Mouse (Mus musculus): Measurements from ENCODE around the gene Tnf. TPM values are rescaled to one million over a fixed set of nuclear protein-coding genes. Genes with fewer than 3 reads are reported as not detected.

Tnf gene
- polyA plus RNA-seq, 1 experiment from 2014 or later: 0.26 TPM

- no peak for DNase-seq (ENCODE audit: low spot score, missing footprints)
- peaks cover 26% of the 10 kb centered on the region for H3K27me3 ChIP-seq (ENCODE audit: control insufficient read depth, insufficient read depth, low read length)
- H3K4me2 ChIP-seq: peak overlapping the region; percentile 40
- H3K4me3 ChIP-seq (ENCODE audit: low read depth, low read length): peak overlapping the region; percentile 23
- no peaks in the 10 kb centered on the region for H3K36me3 ChIP-seq (ENCODE audit: control insufficient read depth, insufficient read depth, low read length)
- no peak for ATAC-seq (ENCODE audit: low FRiP score)
- H3K9me3 ChIP-seq (ENCODE audit: control insufficient read depth, low read length): no peaks in the 10 kb centered on the region
- no peak overlapping the region for H3K27ac ChIP-seq (ENCODE audit: low read depth, low read length)
- no peak overlapping the region for H3K9ac ChIP-seq (ENCODE audit: low read length)
- 40% methylated on average over 9 of the region's 9 CpGs for WGBS
- peaks cover 4% of the 10 kb centered on the region; the same call in 1 of the 2 replicates for H3K4me1 ChIP-seq (ENCODE audit: control insufficient read depth, insufficient read depth, low read length)
Measured at GRCm38 (mm10) chr17:35196321-35196641, 5.5 kb downstream of the Tnf start.

DNA sequence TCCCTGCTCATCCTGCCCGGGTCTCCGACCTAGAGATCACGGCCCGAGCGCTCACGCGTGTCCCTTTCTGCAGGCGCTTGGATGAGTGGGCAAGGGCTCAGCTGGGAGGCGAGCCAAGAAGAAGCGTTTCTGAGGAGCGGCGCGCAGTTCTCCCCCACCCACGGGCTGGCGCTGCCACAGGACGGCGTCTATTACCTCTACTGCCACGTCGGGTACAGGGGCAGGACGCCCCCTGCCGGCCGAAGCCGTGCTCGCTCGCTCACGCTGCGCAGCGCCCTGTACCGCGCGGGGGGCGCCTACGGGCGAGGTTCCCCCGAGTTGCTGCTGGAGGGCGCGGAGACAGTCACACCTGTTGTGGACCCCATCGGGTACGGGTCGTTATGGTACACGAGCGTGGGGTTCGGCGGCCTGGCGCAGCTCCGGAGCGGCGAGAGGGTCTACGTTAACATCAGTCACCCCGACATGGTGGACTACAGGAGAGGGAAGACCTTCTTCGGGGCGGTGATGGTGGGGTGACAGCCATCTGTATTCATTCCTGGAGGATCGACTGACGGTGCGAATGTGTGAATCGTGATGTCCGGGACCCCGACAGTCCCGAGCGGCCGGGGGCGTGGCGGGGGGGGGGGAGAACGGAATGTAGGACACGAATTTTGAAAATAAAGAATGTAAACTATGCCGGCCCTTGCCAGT is 6.0 kb downstream of the Tnf start:
- peaks cover 4% of the 10 kb centered on the region; the same call in 1 of the 2 replicates for H3K4me1 ChIP-seq (ENCODE audit: control insufficient read depth, insufficient read depth, low read length)
- peak overlapping the region; percentile 23 for H3K4me3 ChIP-seq (ENCODE audit: low read depth, low read length)
- H3K36me3 ChIP-seq (ENCODE audit: control insufficient read depth, insufficient read depth, low read length): no peaks in the 10 kb centered on the region
- 2% methylated on average over 66 of the region's 66 CpGs for WGBS
- DNase-seq (ENCODE audit: low spot score, missing footprints) (peak; percentile 98), ATAC-seq (ENCODE audit: low FRiP score) (peak; percentile 73)
- no peaks in the 10 kb centered on the region for H3K9me3 ChIP-seq (ENCODE audit: control insufficient read depth, low read length)
- H3K27me3 ChIP-seq (ENCODE audit: control insufficient read depth, insufficient read depth, low read length): peaks cover 26% of the 10 kb centered on the region
- peak overlapping the region; percentile 10; the same call in 1 of the 2 replicates for H3K9ac ChIP-seq (ENCODE audit: low read length)
- peak overlapping the region; percentile 40 for H3K4me2 ChIP-seq
- H3K27ac ChIP-seq (ENCODE audit: low read depth, low read length): no peak overlapping the region

DNA sequence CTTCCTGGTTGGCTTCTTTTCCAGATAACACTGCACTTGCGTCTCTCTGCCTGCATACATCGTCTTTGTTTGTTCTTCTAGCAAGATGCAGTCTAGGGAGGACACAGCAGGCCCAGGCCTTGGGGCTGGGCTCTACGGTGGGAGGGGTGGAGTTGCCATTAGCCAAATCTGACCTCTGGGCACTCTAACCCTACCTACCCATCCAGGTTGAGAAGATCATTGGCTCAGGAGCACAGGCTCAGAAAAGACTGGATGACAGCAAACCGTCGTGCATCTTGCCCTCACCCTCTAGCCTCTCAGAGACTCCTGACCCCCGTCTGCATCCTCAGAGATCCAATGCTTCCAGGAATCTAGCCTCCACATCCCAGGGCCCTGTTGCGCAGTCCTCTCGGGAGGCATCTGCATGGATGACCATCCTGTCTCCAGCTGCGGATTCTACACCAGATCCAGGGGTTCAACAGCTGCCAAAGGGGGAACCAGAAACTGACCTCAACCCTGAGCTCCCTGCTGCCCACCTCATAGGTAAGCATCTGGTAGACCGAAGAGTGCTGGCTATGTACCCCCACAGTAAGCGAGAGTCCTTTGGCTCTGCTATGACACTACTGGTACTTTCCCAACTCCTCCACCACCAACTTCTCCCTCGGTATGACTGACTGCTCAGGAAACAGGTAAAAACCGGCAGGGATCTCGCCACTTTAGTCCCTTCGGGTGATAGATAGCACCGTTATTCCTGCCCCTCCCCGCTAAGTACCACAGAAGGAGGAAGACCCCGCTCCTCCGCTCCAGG is 6.8 kb downstream of the Tnf start:
- WGBS: 45% methylated on average over 19 of the region's 19 CpGs
- no peaks in the 10 kb centered on the region for H3K36me3 ChIP-seq (ENCODE audit: control insufficient read depth, insufficient read depth, low read length)
- H3K4me3 ChIP-seq (ENCODE audit: low read depth, low read length): peak overlapping the region; percentile 23
- no peaks in the 10 kb centered on the region for H3K9me3 ChIP-seq (ENCODE audit: control insufficient read depth, low read length)
- peaks cover 26% of the 10 kb centered on the region for H3K27me3 ChIP-seq (ENCODE audit: control insufficient read depth, insufficient read depth, low read length)
- peak overlapping the region; percentile 10; the same call in 1 of the 2 replicates for H3K9ac ChIP-seq (ENCODE audit: low read length)
- H3K4me1 ChIP-seq (ENCODE audit: control insufficient read depth, insufficient read depth, low read length): peaks cover 4% of the 10 kb centered on the region; the same call in 1 of the 2 replicates
- H3K4me2 ChIP-seq: peak overlapping the region; percentile 40
- ATAC-seq (ENCODE audit: low FRiP score) (no peak), DNase-seq (ENCODE audit: low spot score, missing footprints) (peak; percentile 90)
- H3K27ac ChIP-seq (ENCODE audit: low read depth, low read length): no peak overlapping the region

- ATAC-seq (ENCODE audit: low FRiP score) (no peak), DNase-seq (ENCODE audit: low spot score, missing footprints) (no peak)
- H3K4me3 ChIP-seq (ENCODE audit: low read depth, low read length): no peak within 1 kb of the TSS
- H3K4me2 ChIP-seq: peak within 1 kb of the TSS; percentile 40; the same call in 1 of the 2 replicates
- no peaks in the 10 kb centered on the region for H3K36me3 ChIP-seq (ENCODE audit: control insufficient read depth, insufficient read depth, low read length)
- 63% methylated on average over 28 of the region's 28 CpGs for WGBS
- peaks cover 26% of the 10 kb centered on the region for H3K27me3 ChIP-seq (ENCODE audit: control insufficient read depth, insufficient read depth, low read length)
- no peak within 1 kb of the TSS for H3K27ac ChIP-seq (ENCODE audit: low read depth, low read length)
- peaks cover 4% of the 10 kb centered on the region; the same call in 1 of the 2 replicates for H3K4me1 ChIP-seq (ENCODE audit: control insufficient read depth, insufficient read depth, low read length)
- no peaks in the 10 kb centered on the region for H3K9me3 ChIP-seq (ENCODE audit: control insufficient read depth, low read length)
- no peak within 1 kb of the TSS for H3K9ac ChIP-seq (ENCODE audit: low read length)
Measured at GRCm38 (mm10) chr17:35193881-35194843, 7.6 kb downstream of the Tnf start, which contains the start of gene Ltb. Gene Ltb (plus strand): TSS chr17:35194439.

DNA sequence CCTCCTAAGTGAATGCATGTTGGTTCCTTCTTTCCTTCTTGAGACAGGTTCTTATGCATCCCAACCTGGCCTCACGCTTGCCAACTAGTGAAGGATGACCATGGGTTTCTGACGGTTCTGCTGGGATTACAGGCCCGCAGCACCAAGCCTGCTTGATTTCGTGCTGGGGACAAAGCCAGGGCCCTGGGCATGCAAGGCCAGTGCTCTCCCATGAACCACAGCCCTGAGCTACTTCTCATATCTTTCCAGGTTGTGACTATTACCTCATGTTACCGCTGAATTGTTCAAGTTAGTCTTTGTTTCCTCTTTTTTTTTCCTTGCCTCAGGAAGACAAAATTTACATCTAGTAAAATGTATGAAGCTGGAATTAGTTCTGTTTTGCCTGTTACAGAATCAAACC is 8.9 kb downstream of the Tnf start:
- WGBS: 85% methylated on average over 5 of the region's 5 CpGs
- Histone ChIP-seq H3K9me3 (ENCODE audit: control insufficient read depth, low read length) (no peaks in the 10 kb centered on the region), H3K9ac (ENCODE audit: low read length) (no peak overlapping the region), H3K36me3 (ENCODE audit: control insufficient read depth, insufficient read depth, low read length) (no peaks in the 10 kb centered on the region), H3K27me3 (ENCODE audit: control insufficient read depth, insufficient read depth, low read length) (peaks cover 26% of the 10 kb centered on the region), H3K4me2 (no peak overlapping the region), H3K4me1 (ENCODE audit: control insufficient read depth, insufficient read depth, low read length) (peaks cover 4% of the 10 kb centered on the region; the same call in 1 of the 2 replicates), H3K4me3 (ENCODE audit: low read depth, low read length) (no peak overlapping the region), H3K27ac (ENCODE audit: low read depth, low read length) (no peak overlapping the region)
- DNase-seq (ENCODE audit: low spot score, missing footprints) (no peak), ATAC-seq (ENCODE audit: low FRiP score) (no peak)

DNA sequence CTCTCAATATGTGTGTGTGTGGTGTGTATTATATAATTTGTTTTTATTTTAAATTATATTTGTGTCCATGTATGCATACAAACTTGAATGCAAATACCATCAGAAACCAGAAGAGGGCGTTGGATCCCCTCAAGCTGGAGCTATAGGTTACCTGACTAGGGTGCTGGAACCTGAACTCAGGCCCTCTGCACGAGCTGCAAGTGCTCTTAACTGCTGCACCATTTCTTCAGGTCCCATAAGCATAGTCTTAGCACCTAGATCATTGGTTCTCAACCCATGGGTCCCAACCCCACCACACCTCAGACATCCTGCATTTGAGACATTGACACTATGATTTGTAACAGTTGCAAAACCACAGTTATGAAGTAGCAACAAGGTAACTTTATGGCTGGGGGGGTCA is 10.1 kb downstream of the Tnf start:
- H3K9me3 ChIP-seq (ENCODE audit: control insufficient read depth, low read length): no peaks in the 10 kb centered on the region
- DNase-seq (ENCODE audit: low spot score, missing footprints) (no peak), ATAC-seq (ENCODE audit: low FRiP score) (no peak)
- no peaks in the 10 kb centered on the region for H3K36me3 ChIP-seq (ENCODE audit: control insufficient read depth, insufficient read depth, low read length)
- WGBS: 63% methylated on average over 2 of the region's 2 CpGs
- peaks cover 26% of the 10 kb centered on the region for H3K27me3 ChIP-seq (ENCODE audit: control insufficient read depth, insufficient read depth, low read length)
- no peak overlapping the region for H3K27ac ChIP-seq (ENCODE audit: low read depth, low read length)
- H3K4me2 ChIP-seq: no peak overlapping the region
- peaks cover 4% of the 10 kb centered on the region for H3K4me1 ChIP-seq (ENCODE audit: control insufficient read depth, insufficient read depth, low read length)
- H3K4me3 ChIP-seq (ENCODE audit: low read depth, low read length): no peak overlapping the region
- H3K9ac ChIP-seq (ENCODE audit: low read length): no peak overlapping the region

DNA sequence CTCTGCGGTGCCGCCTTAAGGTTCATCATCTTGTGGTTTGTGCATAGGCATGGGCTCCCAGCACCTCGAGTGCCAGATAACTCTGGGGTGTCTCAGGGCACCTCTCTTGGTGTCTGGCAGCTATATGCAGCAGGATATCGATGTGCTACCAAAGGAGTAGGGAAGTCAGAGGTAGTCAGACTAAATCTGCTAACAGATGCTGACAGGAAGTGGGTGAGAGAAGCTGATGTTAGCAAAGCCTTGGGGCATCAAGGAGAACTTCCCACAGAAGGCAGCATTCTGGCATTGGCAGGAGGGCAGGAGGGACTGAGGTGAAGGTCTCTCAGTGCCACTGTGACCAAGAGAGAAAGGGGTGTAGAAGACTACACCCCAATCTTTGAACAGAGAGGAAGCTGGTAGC is 11.7 kb downstream of the Tnf start:
- Histone ChIP-seq H3K27ac (ENCODE audit: low read depth, low read length) (no peak overlapping the region), H3K4me3 (ENCODE audit: low read depth, low read length) (no peak overlapping the region), H3K9ac (ENCODE audit: low read length) (no peak overlapping the region), H3K9me3 (ENCODE audit: control insufficient read depth, low read length) (no peaks in the 10 kb centered on the region), H3K4me2 (no peak overlapping the region), H3K27me3 (ENCODE audit: control insufficient read depth, insufficient read depth, low read length) (peaks cover 10% of the 10 kb centered on the region), H3K36me3 (ENCODE audit: control insufficient read depth, insufficient read depth, low read length) (no peaks in the 10 kb centered on the region), H3K4me1 (ENCODE audit: control insufficient read depth, insufficient read depth, low read length) (peaks cover 6% of the 10 kb centered on the region; the same call in 1 of the 2 replicates)
- DNase-seq (ENCODE audit: low spot score, missing footprints) (no peak), ATAC-seq (ENCODE audit: low FRiP score) (no peak)
- WGBS: 73% methylated on average over 4 of the region's 4 CpGs

- Histone ChIP-seq H3K36me3 (ENCODE audit: control insufficient read depth, insufficient read depth, low read length) (no peaks in the 10 kb centered on the region), H3K4me2 (no peak overlapping the region), H3K9ac (ENCODE audit: low read length) (no peak overlapping the region), H3K9me3 (ENCODE audit: control insufficient read depth, low read length) (no peaks in the 10 kb centered on the region), H3K27ac (ENCODE audit: low read depth, low read length) (no peak overlapping the region), H3K27me3 (ENCODE audit: control insufficient read depth, insufficient read depth, low read length) (peaks cover 1% of the 10 kb centered on the region; the same call in 1 of the 2 replicates), H3K4me3 (ENCODE audit: low read depth, low read length) (no peak overlapping the region), H3K4me1 (ENCODE audit: control insufficient read depth, insufficient read depth, low read length) (peaks cover 6% of the 10 kb centered on the region; the same call in 1 of the 2 replicates)
- WGBS: 82% methylated on average over 1 of the region's 1 CpGs
- DNase-seq (ENCODE audit: low spot score, missing footprints): no peak
- ATAC-seq (ENCODE audit: low FRiP score): no peak
Measured at GRCm38 (mm10) chr17:35189186-35189585, 12.6 kb downstream of the Tnf start.
